Mouse (Mus musculus) CD4-positive, CD25-positive, alpha-beta regulatory T cell, adult 4 months (primary cell): ENCODE data around the gene Jdp2. TPM values are rescaled to one million over a fixed set of nuclear protein-coding genes. Genes with fewer than 3 reads are reported as not detected.
"Not testable (repeated sequence)": the region's sequence is repeated elsewhere in the genome, so short reads cannot be mapped to it uniquely, and the experiment has no call there.

Source experiments
- ATAC-seq: one replicate; pipeline ENCODE4 v1.8.0; 2017
- polyA plus RNA-seq, 2 experiments: library from polyadenylated mRNA; unstranded; fragments of 100-300 nt; shearing (Covaris generic); gene quantifications; one replicate each; pipeline ENCODE4 v1.2.1; 2017

Gene Jdp2
- polyA plus RNA-seq, 2 experiments from 2014 or later: 0.20 TPM; not detected in 1

DNA sequence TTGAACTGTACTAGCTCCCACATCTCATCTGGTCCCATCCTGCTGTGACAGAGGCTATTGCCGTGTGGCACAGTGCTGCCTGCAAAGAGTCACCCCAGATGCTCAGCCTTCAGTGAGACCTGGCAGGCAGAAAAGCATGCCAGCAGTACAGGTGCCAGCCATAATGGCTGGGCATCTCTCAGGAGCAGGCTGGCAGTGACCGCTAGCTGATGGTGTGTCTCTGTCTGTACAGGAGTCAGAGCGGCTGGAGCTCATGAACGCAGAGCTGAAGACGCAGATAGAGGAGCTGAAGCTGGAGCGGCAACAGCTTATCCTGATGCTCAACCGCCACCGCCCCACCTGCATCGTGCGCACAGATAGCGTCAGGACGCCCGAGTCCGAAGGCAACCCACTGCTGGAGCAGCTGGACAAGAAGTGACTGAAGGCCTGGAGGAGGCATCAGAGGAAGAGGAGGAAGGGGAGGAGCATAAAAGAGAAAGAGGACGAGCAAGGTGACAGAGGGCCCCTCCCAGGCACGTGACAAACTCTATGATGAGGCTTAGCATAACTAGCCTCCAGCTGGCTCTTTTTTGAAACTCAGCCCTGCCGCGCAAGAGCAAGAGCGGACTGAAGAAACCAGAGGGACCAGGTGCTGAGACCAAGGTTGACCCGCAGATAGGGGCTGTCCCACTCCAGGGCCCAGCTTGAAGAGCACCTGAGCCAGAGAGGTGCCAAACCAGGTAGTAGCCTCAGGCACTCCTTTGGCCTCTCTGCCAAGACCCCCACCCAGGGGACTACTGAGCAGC lies 39.9 kb downstream of the Jdp2 start:
- peak; percentile 75 for ATAC-seq

DNA sequence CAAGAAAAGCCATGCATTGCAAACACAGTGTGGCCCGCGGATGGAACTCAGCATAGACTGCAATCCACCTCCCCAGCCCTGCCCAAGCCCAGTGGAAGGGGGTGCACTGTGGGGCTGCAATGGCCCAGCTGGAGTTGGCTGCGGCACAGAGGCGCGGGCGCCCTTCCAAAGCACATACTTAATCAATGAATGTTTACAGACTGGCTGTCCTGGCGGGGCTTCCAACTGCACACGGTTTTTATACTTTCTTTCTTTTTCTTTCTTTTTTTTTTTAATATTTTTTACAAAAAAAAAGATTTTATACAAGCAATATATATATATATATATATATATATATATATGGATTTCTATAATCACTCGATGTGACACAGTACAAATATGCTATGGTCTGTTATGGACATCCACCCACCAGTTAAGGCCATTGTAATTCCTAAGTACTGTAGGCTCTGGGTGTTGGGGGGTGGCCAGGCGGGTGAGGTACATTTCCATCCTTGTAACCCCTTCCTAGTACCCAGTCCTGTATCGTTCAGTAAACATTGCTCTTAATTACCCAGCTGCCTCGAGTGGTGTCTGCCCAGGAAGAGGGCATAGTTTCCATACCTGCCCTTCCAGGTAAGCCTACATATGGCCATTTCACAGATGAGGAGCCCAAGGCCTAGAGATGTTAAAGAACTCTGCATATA lies 40.6 kb downstream of the Jdp2 start:
- no peak for ATAC-seq

DNA sequence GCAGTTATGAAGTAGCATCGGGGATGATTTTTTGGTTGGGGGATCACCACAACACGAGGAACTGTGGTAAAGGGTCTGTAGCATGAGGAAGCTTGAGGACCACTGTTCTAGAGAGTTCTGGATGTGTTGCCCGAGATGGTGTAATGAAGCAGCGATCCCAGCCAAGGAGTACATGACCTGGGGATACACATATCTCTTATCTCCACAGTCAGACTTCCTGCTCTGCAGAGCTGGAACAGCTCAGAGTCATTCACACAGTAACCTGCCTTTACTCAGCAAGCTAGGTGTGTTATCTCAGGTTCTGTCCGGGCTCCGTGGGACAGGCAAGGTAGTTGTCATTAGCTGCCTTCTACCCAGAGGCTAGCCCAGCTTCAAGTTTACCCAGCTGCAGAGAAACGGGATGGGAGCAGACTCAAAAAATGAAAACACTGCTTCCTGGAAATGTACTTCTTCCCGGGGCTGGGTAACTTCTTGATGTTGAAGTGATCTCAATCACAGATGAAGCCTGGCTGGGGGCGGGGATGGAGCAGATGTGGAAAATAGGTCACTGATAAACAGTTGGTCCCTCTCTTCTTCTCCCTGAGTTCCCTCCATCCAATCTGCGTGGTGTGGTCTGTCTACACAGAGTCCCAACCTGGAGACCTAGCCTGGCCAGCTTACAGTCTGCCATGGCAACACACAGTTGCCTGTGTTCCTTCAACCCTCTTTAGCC lies 42.2 kb downstream of the Jdp2 start:
- peak; percentile 33 for ATAC-seq

DNA sequence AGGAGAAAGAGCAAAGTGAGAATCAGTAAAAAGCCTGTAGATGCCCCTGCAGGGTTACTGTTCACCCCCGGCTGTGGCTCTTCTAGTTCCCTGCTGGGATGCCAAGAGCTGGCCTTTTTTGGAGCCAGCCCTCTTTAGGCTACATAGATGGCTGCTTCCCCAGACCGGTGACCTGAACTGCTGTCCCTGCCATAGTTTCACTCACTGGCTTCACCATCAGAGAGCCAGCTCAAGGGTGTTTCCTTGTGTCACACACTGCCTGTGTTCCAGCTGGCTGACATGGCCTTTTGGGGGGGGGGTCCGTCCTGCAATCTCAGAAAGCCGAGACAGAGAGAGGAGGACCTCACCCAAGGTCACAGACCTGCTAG lies 42.7 kb downstream of the Jdp2 start:
- ATAC-seq: no peak

DNA sequence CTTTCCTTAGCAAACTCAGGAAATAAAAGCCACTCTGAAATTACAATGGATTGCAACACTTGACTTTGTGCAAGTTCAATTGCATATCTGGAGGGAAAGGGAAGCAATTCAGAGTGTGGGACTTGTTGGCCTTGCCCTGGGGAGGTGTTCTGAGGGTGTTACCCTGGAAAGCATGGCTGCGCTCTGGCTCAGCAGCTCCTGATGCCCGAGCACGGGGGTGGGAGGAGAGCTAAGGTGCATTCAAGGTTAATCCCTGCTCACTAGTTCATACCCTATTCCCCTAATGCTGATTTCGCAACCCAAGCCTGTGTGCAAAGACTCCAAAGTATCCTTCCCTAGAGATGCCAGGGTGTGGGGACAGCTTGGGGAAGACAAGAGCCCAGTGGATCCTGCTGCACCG lies 44.9 kb downstream of the Jdp2 start:
- no peak for ATAC-seq

DNA sequence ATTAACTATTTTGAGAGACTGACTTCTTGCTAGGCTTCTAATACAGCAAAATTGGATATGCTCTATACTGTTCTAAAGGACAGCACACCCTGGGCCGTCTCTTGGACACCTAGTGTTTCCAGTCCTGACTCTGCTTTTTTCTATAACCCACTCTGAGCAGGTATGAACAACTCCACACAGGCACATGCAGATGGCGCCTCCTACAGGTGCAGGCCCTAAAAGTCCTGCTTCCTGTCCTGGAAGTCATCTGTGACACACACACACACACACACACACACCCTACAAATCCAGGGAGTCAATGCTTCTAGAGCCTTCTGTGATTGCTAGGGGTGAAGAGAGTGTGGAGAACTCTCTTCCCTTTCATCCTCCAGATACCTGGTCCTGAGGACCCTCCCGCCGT lies 46.8 kb downstream of the Jdp2 start:
- ATAC-seq: no peak

DNA sequence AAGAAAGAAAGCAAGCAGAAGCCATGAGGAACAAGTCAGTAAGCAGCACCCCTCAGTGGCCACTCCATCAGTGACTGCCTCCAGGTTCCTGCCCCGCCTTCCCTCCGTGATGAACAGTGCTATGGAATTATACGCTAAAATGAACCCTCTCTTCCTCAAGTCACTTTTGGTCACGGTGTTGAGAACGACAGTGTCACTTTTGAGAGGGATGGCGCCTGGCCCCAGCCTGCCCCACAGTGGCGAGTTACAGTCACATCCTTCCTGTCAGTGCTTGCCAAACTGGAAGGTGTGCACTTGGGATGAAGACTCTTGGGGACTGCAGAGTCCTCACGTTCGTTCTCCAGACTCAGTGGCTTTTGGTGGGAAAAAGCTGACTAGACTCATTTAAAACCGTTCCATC lies 48.5 kb downstream of the Jdp2 start:
- ATAC-seq: peak; percentile 88

DNA sequence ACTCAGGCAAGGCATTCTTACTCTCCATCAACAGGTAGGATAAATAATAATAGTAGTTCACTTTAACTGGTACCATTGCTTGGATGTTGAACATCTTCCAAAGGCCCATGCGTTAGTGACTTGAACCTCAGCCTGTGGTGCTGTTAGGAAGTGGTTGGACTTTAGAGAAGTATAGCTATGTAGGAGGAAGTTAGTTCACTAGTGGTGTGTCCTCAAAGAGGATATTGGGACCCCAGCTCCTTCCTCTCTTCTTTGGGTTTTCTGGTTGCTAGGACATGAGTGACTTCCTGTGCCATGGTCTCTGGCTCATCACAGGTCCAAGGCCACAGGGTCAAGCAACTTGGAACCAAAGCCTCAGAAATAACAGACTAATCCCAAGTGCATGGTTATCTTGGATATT lies 49.1 kb downstream of the Jdp2 start:
- ATAC-seq: no peak

DNA sequence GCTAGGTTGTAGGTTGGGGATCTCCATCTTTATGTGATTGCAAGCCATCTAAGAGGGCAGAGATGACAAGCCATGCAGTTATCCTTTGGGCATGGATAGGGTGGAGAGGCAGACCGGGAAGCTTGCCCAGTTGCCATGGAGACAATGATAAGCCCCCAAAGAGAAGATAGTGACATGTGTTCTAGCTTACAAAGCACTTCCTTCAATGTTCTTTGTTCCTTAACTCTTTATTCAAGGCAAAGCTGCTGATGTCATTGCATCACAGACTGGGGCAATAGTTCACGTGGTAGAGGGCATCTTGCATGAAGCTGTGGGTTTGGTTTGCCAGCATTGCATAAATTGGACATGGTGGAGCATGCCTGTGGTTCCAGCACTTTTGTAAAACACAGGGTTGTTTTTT lies 60.5 kb downstream of the Jdp2 start:
- ATAC-seq: no peak

DNA sequence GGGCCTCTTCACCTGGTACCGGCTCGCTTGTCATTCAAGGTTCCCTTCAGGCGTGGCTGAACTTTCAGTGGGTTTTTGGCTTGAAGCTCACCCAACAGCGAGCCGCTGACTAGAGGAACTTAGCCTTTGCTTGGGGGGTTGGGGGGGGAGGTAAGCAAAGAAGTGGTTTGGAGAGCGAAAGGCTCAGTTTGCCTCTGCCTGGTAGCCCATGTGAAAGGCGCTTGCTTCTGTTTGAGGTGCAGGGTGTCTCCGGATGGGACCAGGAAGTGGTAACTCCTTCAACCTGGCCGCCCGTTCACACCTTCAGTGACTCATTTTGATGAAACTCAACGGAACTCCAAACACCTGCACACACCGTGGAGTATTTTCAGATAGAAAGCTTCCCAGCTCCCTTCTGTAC lies 62.0 kb downstream of the Jdp2 start:
- ATAC-seq: peak; percentile 81

DNA sequence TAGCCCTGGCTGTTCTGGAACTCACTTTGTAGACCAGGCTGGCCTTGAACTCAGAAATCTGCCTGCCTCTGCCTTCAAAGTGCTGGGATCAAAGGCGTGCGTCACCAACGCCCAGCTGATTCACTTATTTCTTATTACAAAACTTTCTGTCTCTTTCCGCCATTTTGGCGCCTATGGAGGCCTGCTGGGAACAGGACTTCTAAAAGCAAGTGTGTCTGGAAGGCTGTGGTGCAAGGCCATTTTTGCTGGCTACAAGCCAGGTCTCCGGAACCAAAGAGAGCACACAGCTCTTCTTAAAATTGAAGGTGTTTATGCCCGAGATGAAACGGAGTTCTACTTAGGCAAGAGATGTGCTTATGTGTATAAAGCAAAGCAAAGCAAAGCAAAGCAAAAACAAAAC lies 63.4 kb downstream of the Jdp2 start:
- ATAC-seq: not testable (repeated sequence)

DNA sequence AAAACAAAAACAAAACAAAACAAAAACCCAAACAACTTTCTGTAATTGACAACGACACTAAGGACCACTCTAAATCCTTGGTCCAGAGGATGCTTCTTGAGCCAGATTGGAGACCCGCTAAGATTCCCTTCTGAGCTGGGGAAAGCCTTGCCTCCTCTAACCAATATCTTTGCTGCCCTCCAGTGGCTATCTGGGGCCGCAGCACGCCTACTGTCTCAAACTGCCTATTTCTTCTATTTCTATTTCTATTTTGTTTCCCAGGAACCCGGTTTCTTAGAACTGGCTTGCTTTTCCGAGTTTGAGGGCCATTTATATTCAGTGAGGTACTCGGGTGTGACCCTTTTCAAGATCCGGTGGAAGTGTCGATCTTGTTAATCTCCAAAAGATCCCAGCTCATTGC lies 64.1 kb downstream of the Jdp2 start:
- ATAC-seq: peak; percentile 59

DNA sequence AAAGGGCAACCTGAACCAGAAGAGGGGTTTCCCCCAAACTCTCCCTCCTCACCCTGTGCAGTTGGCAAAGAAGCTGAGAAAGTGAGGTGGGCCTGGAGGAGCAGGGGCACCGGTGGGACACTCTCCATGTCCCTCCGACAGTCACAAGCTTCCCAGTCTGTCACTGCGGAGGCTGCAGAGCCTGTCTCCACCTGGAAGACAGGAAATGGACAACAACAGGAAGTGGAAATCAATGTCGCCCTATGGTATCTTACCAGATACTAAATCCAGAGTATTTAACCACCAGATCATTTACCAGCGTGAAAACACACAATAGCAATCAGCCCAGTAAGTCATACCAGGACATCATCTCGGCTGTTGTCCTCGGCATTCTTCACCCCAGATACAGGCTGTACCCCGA lies 67.3 kb downstream of the Jdp2 start:
- peak; percentile 53 for ATAC-seq

DNA sequence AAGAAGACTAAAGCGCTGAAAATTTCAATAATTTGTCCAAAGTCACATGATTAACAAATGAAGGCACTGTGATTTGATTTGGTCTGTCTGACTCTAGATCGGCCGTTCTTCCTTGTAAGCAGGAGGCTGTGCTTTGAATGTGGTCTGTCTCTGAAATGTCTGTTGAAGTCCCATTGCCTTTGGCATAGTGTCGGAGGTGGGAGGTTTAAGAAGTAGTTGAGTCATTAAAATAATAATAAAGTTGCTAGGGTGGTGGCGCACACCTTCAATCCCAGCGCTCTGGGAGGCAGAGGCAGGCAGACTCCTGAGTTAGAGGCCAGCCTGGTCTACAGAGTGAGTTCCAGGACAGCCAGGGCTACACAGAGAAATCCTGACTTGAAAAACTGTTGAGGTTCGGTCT lies 68.2 kb downstream of the Jdp2 start:
- ATAC-seq: no peak

DNA sequence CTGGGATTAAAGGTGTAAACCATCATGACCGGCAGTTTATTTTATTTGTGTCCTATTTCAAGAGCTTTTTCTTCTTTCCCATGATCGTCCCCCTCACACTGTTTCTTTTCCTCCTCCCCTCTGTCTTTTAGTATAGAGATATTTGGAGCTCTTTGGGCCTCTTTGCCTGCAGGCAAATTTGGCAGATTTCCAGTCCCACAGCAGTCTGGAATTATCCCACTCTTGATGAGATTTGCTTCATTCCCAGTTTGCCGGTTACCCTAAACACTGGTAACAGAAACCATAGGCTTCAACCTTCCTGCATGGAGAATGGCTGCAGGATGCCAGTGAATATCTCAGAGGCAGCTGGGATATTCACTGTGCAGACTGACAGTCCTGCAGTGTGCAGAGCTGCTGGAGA lies 69.9 kb downstream of the Jdp2 start:
- no peak for ATAC-seq

DNA sequence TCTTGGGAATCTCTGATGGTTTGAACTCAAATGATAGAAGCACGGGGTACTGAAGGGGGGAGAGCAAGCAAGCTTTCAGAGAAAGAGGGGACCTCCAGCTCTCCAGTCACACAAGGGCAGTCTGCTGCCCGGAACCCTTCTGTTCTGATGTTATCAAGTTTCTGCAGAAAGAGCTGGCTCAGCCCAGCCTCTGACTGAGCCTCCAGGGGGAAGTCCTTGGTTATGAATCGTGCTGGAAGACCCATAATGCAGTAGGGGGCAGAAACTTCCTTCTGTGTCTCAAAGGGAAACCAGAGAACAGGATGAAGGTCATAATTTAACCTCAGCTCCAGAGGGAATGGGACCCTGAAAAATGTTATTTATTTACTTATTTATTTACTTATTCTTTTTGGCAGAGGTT lies 71.3 kb downstream of the Jdp2 start:
- ATAC-seq: peak; percentile 23

DNA sequence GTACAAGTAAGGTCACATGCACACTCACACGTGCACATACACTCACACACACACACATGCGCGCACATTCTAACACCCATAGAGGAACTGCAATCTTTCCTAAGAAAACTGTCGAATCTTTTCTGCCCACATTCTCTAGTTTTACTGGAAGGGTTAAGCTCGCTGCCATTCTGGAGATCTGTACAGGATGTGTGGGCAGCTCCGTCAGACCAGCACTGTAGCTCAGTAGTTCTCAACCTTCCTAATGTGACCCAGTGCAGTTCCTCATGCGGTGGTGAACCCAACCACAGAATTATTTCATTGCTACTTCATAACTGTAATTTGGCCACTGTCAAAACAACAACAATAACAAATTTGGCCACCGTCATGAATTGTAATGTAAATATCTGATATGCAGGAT lies 75.1 kb downstream of the Jdp2 start:
- no peak for ATAC-seq

DNA sequence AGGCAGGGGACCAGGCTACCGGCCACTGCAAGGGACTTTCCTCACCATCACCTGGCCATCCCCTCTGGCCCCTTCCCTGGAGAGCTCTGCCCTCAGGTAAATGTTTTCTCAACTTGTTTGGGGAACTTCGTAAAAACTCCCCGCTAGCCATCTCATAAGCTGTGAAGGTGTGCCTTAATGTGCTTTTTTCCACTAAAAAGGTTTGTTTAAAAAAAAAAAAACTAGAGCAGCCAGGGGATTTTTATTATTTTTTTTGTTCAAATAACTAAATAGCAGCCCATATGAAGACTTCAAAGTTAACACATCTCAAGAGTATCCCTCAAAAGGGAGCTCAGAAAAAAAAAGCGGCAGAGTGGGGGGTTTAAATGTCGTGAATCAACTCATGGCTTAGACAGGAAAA lies 80.3 kb downstream of the Jdp2 start:
- peak; percentile 20 for ATAC-seq

DNA sequence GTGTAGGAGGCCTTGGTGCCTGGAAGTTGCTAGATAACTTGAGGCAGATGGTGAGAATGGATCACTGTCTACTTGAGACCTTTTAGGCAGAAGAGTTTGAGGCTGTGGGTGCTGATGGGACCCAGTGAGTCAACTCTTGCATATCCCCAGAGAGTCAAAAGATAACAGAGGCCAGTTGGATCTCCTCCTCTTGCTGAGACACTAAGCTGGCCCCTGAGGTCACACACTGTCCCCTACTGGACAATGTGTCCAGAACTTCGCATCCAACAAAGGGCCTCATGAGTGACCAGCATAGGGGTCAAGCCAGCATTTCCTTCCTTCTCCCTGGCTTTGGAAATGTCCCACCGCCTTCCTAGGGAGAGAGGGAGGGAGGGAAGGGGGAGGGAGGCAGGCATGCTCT lies 81.0 kb downstream of the Jdp2 start:
- no peak for ATAC-seq

DNA sequence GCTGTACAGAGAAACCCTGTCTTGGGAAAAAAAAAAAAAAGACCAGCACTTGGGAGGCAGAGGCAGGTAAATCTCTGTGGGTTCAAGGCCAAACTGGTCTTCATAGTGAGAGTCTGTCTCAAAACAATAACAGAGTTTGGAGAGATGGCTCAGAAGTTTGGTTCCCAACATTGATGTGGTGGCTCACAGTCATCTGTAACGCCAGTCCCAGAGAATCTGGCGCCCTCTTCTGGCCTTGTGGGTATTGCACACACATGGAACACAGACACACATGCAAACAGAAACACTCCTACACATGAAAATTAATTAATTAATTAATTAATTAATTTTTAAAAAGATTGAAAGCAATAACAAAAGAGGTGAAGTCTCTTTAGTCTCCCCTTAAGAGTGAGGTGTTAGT lies 83.5 kb downstream of the Jdp2 start:
- no peak for ATAC-seq

DNA sequence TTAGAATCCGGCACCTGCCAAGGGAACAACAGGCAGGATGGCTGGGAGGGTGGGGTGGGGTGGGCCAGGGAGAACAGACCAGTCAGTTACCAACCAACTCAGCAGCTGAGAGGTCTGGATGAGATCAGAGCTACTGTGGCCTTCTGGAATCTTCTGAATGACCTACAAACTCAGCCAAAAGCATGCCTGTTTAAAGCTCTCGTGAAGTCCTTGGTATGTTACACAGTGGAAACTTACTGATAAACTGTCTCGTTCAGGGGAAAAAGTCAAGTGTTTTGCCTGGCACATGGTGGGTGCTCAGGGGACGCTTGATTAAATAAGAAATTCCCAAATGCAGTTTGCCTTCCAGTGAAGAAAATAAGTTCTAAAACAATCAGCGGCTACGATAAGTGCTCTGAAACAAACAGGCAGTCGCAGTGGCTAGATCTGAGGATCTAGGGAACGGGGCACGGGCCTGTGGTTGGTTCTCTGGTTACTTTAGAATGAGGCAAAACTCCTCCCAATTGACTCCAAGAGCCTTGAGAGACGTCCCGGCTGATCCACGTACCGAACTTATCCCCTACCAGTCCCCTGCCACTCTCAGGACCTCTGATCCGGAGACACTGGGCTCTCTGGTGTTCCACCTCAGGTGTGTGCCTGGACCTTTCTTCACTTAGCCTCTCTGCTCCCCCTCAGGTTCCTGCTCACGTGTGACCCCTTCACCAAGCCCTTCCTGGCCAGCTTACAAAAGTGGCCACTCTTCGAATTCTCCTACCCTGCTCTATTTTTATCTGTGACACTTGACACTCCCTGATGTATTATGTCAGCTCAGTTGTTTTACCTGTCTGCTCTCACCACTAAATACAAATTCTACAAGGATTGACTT lies 85.8 kb downstream of the Jdp2 start:
- no peak for ATAC-seq

DNA sequence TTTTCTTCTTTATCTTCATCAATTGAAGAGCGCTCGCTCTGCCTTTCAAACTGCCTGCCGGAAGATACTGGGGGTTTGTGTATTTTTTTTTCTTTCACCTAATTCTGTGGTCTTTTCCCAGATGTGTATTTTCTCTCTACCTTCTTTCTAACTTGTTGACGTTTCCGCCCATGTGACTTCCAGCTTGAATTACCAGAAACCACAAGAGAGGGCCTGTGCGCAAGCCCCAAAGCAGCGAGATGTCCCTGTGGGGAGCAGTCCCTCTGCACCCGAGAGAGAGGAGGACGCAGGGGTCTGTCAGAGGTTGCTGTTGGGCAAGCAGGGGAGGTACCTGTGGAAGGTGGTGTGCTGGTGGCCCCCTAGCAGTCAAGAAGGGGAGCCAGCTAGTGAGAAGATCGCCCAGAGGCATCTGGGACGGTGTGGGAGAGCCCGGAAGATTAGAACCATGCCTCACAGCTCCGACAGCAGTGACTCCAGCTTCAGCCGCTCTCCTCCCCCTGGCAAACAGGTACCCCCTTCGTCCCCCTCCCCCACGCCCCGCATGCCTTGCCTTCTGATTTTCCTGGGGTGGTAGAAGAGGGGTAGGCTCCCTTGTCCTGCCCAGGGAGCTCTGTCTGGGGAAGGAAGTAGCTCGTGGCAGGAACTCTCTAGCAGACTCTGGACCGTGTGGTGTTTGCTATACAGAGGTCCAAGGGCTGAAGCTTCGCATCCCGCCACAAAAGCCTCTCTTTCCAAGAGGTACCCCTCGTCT lies 87.8 kb downstream of the Jdp2 start, which contains the start of gene Batf:
Batf (plus strand) TSS at position 204 of the 751 bp plus-strand sequence.
- ATAC-seq: peak; percentile 87
